Mouse (Mus musculus) T-cell, adult 66 days (primary cell): ENCODE results near the gene Olfr286. TPM values are rescaled to one million over a fixed set of nuclear protein-coding genes. Genes with fewer than 3 reads are reported as not detected.

Experiments used
- total RNA-seq, 2 experiments: library from RNA; stranded (reverse); gene quantifications; 3 replicates in 1 of 2; 4 replicates in 1 of 2; pipeline ENCODE4 v1.2.4; 2023

Olfr286 gene
- not detected for total RNA-seq

DNA sequence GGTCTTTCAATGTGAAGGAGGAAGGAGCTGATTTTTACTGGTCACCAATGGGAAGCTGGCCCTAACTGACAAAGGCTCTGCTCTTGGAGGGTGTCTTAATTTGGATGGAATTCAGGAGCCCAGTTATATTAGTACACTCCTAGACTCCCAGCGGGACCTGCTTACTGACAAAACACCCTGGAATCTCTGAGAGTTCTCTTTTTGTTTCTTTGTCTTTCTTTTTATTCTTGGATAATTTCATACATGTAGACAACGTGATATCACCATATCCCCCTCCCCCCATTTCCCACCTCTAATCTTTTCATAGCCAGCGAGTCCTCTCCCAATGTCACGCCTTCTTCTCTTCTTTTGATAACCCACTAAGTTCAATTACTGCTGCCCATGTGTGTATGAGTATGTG, at the start of gene Olfr286:
Gene Olfr286, minus strand, starts transcription at position 101 of the 400 bp plus-strand sequence.

DNA sequence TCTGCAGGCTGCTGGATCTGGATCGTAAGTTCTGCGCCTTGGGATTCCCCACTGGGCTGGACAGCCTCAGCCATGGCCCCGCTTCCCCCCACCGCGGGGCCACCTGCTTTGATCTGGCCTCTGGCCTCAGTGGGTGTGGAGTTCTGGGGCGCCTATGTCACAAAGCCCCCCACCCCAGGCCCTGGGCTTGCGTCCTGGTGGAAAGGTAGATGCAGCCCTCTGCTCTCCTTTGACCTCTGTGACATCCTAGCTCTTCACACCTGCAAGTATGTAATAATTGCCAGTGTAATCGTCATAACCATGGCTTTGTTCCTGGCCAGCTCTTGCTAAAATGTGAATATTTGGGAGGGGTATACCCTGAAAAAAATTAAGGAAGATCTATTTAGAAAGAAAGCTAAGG, 22.9 kb upstream of the Olfr286 start, which contains the start of gene H1fnt:
Gene H1fnt, minus strand, starts transcription at position 101 of the 400 bp plus-strand sequence.

DNA sequence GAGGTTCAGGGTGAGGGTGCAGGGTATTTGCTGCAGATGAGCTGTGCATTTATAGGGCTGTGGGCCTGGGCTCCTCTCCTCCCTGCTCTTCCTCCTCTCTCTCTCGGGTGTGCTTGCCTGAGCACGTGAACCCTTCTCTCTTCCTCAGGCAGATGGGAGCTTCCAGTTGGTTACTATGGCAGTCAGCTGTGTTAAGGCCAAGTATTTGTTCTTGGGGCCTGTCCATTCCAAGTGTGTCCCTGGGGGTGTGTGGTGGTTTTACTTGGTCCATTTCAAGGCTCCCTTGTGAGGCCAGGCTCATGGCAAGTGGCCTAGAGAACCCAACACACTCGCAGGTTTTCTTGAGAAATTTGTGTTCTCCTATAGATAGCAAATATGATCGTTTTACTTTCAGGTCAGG, 13.4 kb downstream of the Olfr286 start, which contains the start of the genes Gm44579 and Olfr287:
Gene Gm44579, minus strand, starts transcription at position 101 of the 400 bp plus-strand sequence.
Gene Olfr287, minus strand, starts transcription at position 180 of the 400 bp plus-strand sequence.

DNA sequence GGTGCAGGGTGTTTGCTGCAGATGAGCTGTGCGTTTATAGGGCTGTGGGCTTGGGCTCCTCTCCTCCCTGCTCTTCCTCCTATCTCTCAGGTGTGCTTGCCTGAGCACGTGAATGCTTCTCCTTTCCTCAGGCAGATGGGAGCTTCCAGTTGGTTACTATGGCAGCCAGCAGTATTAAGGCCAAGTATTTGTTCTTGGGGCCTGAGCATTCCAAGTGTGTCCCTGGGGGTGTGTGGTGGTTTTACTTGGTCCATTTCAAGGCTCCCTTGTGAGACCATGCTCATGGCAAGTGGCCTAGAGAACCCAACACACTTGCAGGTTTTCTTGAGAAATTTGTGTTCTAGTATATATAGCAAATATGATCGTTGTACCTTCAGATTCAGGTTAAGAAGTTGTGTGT, 38.8 kb downstream of the Olfr286 start, which contains the start of gene Olfr288:
Gene Olfr288, minus strand, starts transcription at position 101 of the 400 bp plus-strand sequence.

Other genes with a start within 250 kb of the Olfr286 start
- gene Col2a1, start 229.8 kb downstream of the Olfr286 start, total RNA-seq: not detected
- gene Pfkm, start 141.9 kb downstream of the Olfr286 start, total RNA-seq: 10 to 100 TPM; 10.3 to 10.4 TPM
- gene Senp1, start 140.7 kb downstream of the Olfr286 start, total RNA-seq: 10 to 100 TPM; 56.0 to 58.7 TPM
- gene Asb8, start 68.8 kb downstream of the Olfr286 start, total RNA-seq: 10 to 100 TPM; 20.8 to 21.2 TPM
- gene Ccdc184, start 67.3 kb downstream of the Olfr286 start, total RNA-seq: not detected
- gene Olfr288, start 38.9 kb downstream of the Olfr286 start, total RNA-seq: not detected
- not detected for gene Gm44579, start 13.5 kb downstream of the Olfr286 start, total RNA-seq
- gene Olfr287, start 13.4 kb downstream of the Olfr286 start, total RNA-seq: not detected
- not detected for gene H1fnt, start 22.8 kb upstream of the Olfr286 start, total RNA-seq
- not detected for gene Zfp641, start 61.7 kb upstream of the Olfr286 start, total RNA-seq
- not detected for gene Olfr285, start 82.9 kb upstream of the Olfr286 start, total RNA-seq
- not detected for gene Olfr284, start 106.5 kb upstream of the Olfr286 start, total RNA-seq
- gene Olfr283, start 146.5 kb upstream of the Olfr286 start, total RNA-seq: not detected
- gene Olfr282, start 196.8 kb upstream of the Olfr286 start, total RNA-seq: not detected
- gene Olfr281, start 218.1 kb upstream of the Olfr286 start, total RNA-seq: not detected
- not detected for gene OR5BS1P, start 235.4 kb upstream of the Olfr286 start, total RNA-seq
- gene Lalba, start 248.3 kb upstream of the Olfr286 start, total RNA-seq: not detected